Mouse (Mus musculus) heart, embryonic 14.5 days (tissue): ENCODE results near the gene Ttc22. TPM values are rescaled to one million over a fixed set of nuclear protein-coding genes. Genes with fewer than 3 reads are reported as not detected.
A peak's percentile ranks its signal among the peaks of the same experiment; 100 is the strongest.

ENCODE experiments used
- ATAC-seq: fragments of 200-750 bp; cut with Nextera tagmentation; 2 replicates; pipeline ENCODE4 v1.8.0; 2017; ENCODE audit warnings: low read depth, moderate TSS enrichment; ENCODE audit not compliant: insufficient number of reproducible peaks, insufficient read depth, low FRiP score
- H3K27ac ChIP-seq, 2 experiments: fragments of 200-500 bp in 1 of 2; fragments of 300-500 bp in 1 of 2; sonication (generic) in 1 of 2; replicated peaks in 1 of 2; 2 replicates each; pipeline ENCODE4 v1.5.1; 2012 to 2014; ENCODE audit warnings: low read depth in 2 of 2, low read length in 2 of 2, control low read depth in 1 of 2, mild to moderate bottlenecking in 1 of 2, mixed read lengths in 1 of 2; ENCODE audit not compliant: control insufficient read depth in 1 of 2, insufficient read depth in 1 of 2
- H3K27me3 ChIP-seq: fragments of 300-500 bp; sonication (generic); 2 replicates; pipeline ENCODE4 v1.6.1; 2014; ENCODE audit warnings: mild to moderate bottlenecking, low read length, control low read depth; ENCODE audit not compliant: control insufficient read depth, insufficient read depth
- H3K36me3 ChIP-seq: fragments of 300-500 bp; sonication (generic); 2 replicates; pipeline ENCODE4 v1.6.1; 2014; ENCODE audit warnings: mild to moderate bottlenecking, control low read depth, low read length, mixed read lengths; ENCODE audit not compliant: control insufficient read depth, insufficient read depth
- H3K4me1 ChIP-seq, 2 experiments: fragments of 200-500 bp in 1 of 2; fragments of 300-500 bp in 1 of 2; sonication (generic) in 1 of 2; 2 replicates each; pipeline ENCODE4 v1.6.1; 2012 to 2014; ENCODE audit warnings: low read length in 2 of 2, control low read depth in 1 of 2, mixed read lengths in 1 of 2; ENCODE audit not compliant: control insufficient read depth in 2 of 2, insufficient read depth in 2 of 2
- H3K4me2 ChIP-seq: fragments of 300-500 bp; sonication (generic); 2 replicates; pipeline ENCODE4 v1.6.1; 2014; ENCODE audit warnings: mild to moderate bottlenecking, low read length
- H3K4me3 ChIP-seq, 2 experiments: fragments of 200-500 bp in 1 of 2; fragments of 300-500 bp in 1 of 2; sonication (generic) in 1 of 2; 2 replicates each; pipeline ENCODE4 v1.5.1; 2012 to 2014; ENCODE audit warnings: low read length in 2 of 2, mild to moderate bottlenecking in 2 of 2, control low read depth in 1 of 2, low read depth in 1 of 2, moderate library complexity in 1 of 2; ENCODE audit not compliant: control insufficient read depth in 1 of 2, insufficient read depth in 1 of 2
- H3K9ac ChIP-seq: fragments of 300-500 bp; sonication (generic); 2 replicates; pipeline ENCODE4 v1.6.1; 2014; ENCODE audit warnings: mild to moderate bottlenecking, low read length
- H3K9me3 ChIP-seq: fragments of 300-500 bp; sonication (generic); 2 replicates; pipeline ENCODE4 v1.6.1; 2016; ENCODE audit warnings: low read length, control low read depth; ENCODE audit not compliant: control insufficient read depth
- WGBS: fragments of 180-500 bp; shearing (Covaris S2); extraction: QIAGEN DNeasy Blood & Tissue Kit; methylation state at CpG from one replicate; pipeline ENCODE4 v1.1.7; 2014; 5-methylcytosine and 5-hydroxymethylcytosine counted together
- polyA plus RNA-seq: library from polyadenylated mRNA; unstranded; fragments of >200 nt; fragmentation: Nextera tagmentation; extraction: Ambion mirVana; gene quantifications from 2 replicates; pipeline ENCODE4 v1.2.1, GENCODE M21; 2014

Ttc22 gene
- polyA plus RNA-seq, 1 experiment from 2014 or later: 0.80 TPM

DNA sequence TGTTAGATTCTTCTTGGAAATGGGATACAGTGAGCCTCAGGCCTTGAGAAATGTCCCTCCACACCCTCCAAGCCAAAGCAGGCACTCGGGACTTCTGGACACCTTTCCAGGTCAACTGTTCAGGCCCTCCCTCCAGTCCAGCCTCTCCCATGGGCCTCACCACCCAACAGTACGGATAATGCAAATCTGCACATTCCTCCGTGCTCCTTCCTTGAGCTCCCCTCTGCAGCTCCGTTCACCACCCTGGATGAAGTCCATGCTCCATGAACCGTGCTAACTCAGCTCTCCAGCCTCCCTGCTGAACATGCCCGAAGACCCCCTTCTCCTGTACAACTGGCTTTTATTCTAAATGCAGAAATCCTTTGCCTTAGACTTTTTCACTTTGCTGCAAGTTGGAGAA, 42.5 kb downstream of the Ttc22 start:
- no peak overlapping the region for H3K4me3 ChIP-seq
- H3K27me3 ChIP-seq: no peaks in the 10 kb centered on the region
- H3K27ac ChIP-seq: no peak overlapping the region
- no peak overlapping the region for H3K9ac ChIP-seq
- H3K4me1 ChIP-seq: no peaks in the 10 kb centered on the region
- H3K36me3 ChIP-seq: peaks cover 100% of the 10 kb centered on the region
- no peak for ATAC-seq
- no peaks in the 10 kb centered on the region for H3K9me3 ChIP-seq
- no peak overlapping the region for H3K4me2 ChIP-seq
- WGBS: 88% methylated on average over 6 of the region's 6 CpGs

DNA sequence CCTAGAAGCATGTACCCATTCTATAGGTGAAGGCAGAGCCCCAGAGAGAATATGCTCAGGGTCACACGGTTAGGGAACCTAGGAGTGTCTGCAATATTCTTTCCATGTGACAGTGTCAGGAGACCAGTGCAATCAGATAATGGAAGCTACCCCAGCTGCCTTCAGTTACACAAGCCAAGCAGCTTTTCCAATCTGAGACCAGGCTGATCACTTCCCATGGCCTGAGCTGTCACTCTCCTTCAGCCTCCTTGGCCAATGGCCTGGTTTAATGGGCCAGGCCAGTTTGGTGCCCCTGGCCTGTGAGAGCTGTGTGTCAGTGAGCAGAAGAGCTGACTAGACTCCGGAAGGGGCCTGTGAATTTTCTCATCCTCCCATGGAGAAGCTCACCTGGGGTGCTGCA, 43.0 kb downstream of the Ttc22 start:
- H3K4me2 ChIP-seq: no peak overlapping the region
- no peaks in the 10 kb centered on the region for H3K4me1 ChIP-seq
- no peaks in the 10 kb centered on the region for H3K27me3 ChIP-seq
- H3K36me3 ChIP-seq: peaks cover 100% of the 10 kb centered on the region
- no peak overlapping the region for H3K9ac ChIP-seq
- WGBS: 98% methylated on average over 2 of the region's 2 CpGs
- no peaks in the 10 kb centered on the region for H3K9me3 ChIP-seq
- H3K27ac ChIP-seq: no peak overlapping the region
- ATAC-seq: no peak
- H3K4me3 ChIP-seq: no peak overlapping the region

DNA sequence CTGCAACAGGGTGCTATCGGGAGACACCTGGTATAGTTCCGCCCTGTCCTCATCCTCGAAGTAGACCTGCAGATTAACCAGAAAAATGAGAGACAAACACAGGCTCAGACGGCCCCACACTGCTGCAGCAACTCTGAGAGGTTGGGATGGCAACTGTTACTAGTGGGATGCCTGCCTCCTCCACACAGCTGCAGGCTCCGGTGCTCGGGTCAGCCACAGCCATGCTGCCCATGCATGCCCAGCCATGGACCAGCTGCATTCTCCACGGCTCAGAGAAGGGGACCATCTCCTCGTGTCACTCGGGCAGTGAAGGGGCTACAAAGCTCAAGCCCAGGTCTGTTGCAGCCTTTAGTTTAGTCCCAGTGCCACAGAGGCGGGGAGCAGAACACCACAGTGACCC, 43.4 kb downstream of the Ttc22 start:
- 0 out of 2 replicates have a peak, but pooled peaks have one; percentile 14 for ATAC-seq
- 91% methylated on average over 10 of the region's 10 CpGs for WGBS
- Histone ChIP-seq H3K27me3 (no peaks in the 10 kb centered on the region), H3K9me3 (no peaks in the 10 kb centered on the region), H3K27ac (no peak overlapping the region), H3K4me1 (no peaks in the 10 kb centered on the region), H3K9ac (no peak overlapping the region), H3K4me3 (no peak overlapping the region), H3K4me2 (no peak overlapping the region), H3K36me3 (peaks cover 100% of the 10 kb centered on the region)

DNA sequence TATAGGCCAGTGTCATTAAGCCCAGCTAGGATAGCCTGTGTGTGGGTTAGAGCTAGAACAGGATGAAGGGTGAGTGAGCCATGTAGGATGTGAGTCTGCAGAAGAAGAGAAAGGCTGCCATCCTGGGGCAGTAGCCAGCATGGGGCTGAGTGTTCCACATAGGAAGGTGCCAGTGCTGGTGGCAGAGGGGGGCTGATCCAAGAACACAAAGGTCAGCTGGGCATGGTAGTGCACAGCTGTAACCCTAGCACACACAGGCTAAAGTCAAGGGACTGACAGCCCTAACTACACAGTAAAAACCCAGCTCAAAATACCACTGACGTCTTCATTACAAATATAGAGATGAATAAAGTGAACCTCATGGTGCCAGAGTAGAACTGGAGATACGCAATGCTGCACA, 44.3 kb downstream of the Ttc22 start:
- no peaks in the 10 kb centered on the region for H3K4me1 ChIP-seq
- H3K36me3 ChIP-seq: peaks cover 100% of the 10 kb centered on the region
- WGBS: 95% methylated on average over 2 of the region's 2 CpGs
- no peaks in the 10 kb centered on the region for H3K27me3 ChIP-seq
- H3K9me3 ChIP-seq: no peaks in the 10 kb centered on the region
- H3K4me3 ChIP-seq: no peak overlapping the region
- no peak overlapping the region for H3K4me2 ChIP-seq
- H3K9ac ChIP-seq: no peak overlapping the region
- no peak for ATAC-seq
- H3K27ac ChIP-seq: no peak overlapping the region

DNA sequence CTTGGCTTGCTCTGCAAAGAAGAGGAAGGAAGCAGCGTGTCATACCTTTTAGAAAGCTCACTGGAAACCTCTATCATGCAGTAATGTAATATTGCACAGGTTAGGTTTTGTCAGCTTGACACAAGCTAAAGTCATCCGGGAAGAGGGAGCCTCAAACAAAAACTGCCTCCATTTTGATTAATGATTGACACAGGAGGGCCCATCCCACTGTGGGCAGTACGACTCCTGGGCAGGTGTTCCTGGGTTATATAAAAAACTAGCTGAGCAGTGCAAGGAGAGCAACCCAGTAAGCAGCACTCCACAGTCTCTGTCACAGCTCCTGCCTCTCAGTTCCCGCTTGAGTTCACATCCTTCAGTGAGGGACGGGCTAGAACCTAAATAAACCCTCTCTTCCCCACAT, 54.5 kb downstream of the Ttc22 start:
- Histone ChIP-seq H3K27ac (no peak overlapping the region), H3K9me3 (no peaks in the 10 kb centered on the region), H3K4me1 (peaks cover 2 to 6% of the 10 kb centered on the region in 2 experiments; a peak in 3 of 4 replicates), H3K27me3 (no peaks in the 10 kb centered on the region), H3K4me2 (no peak overlapping the region), H3K4me3 (no peak overlapping the region), H3K9ac (no peak overlapping the region), H3K36me3 (peaks cover 57% of the 10 kb centered on the region)
- 92% methylated on average over 5 of the region's 5 CpGs for WGBS
- no peak for ATAC-seq

DNA sequence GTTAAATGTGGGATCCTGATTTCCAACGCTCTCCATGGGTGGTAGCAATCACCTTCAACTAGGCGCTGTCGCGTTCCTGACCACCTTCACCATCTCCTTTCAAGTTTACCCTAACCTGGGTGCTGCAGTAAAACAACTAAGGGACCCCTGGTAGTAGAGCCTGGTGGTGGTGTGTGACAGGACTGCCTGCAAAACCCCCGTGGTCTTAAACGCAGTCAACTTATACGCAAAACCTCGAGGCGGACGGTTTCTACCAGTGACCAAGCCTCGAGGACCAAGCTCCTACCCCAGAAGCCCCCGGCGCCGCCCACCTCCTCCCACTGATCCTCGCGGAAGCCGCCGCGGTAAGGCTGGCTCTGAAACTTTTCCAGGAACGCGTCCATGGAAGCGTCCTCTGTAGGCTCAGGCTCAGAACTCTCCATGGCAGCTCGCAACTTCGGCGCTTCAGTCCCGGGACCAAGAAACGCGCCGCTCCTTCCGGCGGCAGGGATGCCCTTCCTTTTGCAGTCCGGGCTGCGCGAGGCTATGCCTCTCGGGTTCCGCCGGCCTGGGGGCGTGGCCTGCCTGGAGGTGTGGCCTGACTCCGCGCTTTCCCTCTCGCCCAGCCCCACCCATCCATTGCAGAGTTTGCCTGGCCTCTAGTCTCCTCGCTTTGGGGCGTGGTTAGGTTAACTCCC, 56.3 kb downstream of the Ttc22 start, which contains the start of gene Ttc4:
TSS of gene Ttc4 (minus strand) at position 503 of the 677 bp plus-strand sequence.
- peak within 1 kb of the TSS; percentile 58 to 66; a peak in 2 of 4 replicates for H3K27ac ChIP-seq
- peak within 1 kb of the TSS; percentile 95 for H3K9ac ChIP-seq
- WGBS: under 1% methylated on average over 43 of the region's 43 CpGs
- peaks cover 2 to 6% of the 10 kb centered on the region in 2 experiments; a peak in 3 of 4 replicates for H3K4me1 ChIP-seq
- H3K27me3 ChIP-seq: no peaks in the 10 kb centered on the region
- no peaks in the 10 kb centered on the region for H3K9me3 ChIP-seq
- peaks cover 39% of the 10 kb centered on the region for H3K36me3 ChIP-seq
- peak within 1 kb of the TSS; percentile 92 for H3K4me2 ChIP-seq
- ATAC-seq: peak; percentile 91
- peak within 1 kb of the TSS; percentile 96 for H3K4me3 ChIP-seq

DNA sequence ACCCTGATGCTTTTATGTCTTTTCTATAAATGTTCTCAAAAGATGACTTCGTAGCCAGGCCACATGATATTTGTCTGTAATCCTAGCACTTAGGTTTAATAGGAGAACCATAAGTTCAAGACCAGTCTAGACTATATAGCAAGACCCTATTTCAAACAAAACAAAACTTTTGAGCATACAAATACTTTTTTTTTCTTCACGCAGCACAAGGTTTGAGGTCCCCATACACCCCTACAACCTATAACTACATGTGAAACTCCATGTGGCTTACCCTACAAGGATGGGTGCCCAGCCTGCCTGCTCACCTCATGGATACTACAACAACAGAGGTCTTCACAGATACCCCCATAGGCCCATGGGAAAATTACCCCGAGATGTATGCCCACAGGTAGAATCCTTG, 56.9 kb downstream of the Ttc22 start:
- H3K27ac ChIP-seq: no peak overlapping the region
- no peaks in the 10 kb centered on the region for H3K9me3 ChIP-seq
- no peak for ATAC-seq
- peaks cover 34% of the 10 kb centered on the region for H3K36me3 ChIP-seq
- peak overlapping the region; percentile 96; a peak in 3 of 4 replicates for H3K4me3 ChIP-seq
- 45% methylated on average over 3 of the region's 3 CpGs for WGBS
- peak overlapping the region; percentile 92 for H3K4me2 ChIP-seq
- peaks cover 2 to 6% of the 10 kb centered on the region in 2 experiments; a peak in 3 of 4 replicates for H3K4me1 ChIP-seq
- H3K27me3 ChIP-seq: no peaks in the 10 kb centered on the region
- no peak overlapping the region; the same call in 1 of the 2 replicates for H3K9ac ChIP-seq

DNA sequence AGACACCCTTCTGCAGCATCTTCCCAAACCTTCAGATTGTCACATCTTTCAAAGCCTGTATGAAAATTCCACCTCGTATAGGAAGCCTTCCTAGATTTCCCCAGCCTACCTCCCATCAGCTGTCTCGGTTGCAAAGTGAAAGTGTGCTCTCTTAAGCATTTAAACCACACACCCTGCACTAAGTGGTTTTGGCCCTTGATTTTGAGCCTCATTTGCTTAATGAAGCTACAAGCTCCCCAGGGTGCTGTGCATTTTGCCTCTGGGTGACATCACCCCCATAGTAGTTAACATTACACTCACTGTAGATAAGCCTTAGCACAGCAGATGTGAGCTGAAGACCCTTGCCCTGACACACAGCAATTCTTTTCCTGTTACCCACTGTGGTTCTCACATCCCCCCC, 58.7 kb downstream of the Ttc22 start:
- Histone ChIP-seq H3K4me1 (peaks cover 2 to 6% of the 10 kb centered on the region in 2 experiments; a peak in 3 of 4 replicates), H3K27me3 (no peaks in the 10 kb centered on the region), H3K36me3 (peaks cover 16% of the 10 kb centered on the region), H3K4me2 (no peak overlapping the region), H3K9me3 (no peaks in the 10 kb centered on the region), H3K4me3 (no peak overlapping the region), H3K27ac (no peak overlapping the region), H3K9ac (no peak overlapping the region)
- WGBS: 38% methylated on average over 2 of the region's 2 CpGs
- ATAC-seq: no peak
